Mouse (Mus musculus) lung, embryonic 14.5 days (tissue): Measurements from ENCODE around the gene Cercam. TPM values are rescaled to one million over a fixed set of nuclear protein-coding genes. Genes with fewer than 3 reads are reported as not detected.

ENCODE experiments used
- ATAC-seq: fragments of 200-750 bp; cut with Nextera tagmentation; 2 replicates; pipeline ENCODE4 v1.8.0; 2017; ENCODE audit warnings: mild to moderate bottlenecking, moderate TSS enrichment, moderate library complexity; ENCODE audit not compliant: insufficient read depth
- DNase-seq: peaks from one replicate; pipeline ENCODE4 v3.0.0-alpha.2; 2015
- H3K27ac ChIP-seq: fragments of 300-500 bp; sonication (generic); 2 replicates; pipeline ENCODE4 v1.5.1; 2014; ENCODE audit warnings: low read depth, mild to moderate bottlenecking, moderate library complexity
- H3K27me3 ChIP-seq: fragments of 300-500 bp; sonication (generic); 2 replicates; pipeline ENCODE4 v1.6.1; 2014; ENCODE audit warnings: low read length, control low read depth; ENCODE audit not compliant: insufficient read depth
- H3K36me3 ChIP-seq: fragments of 300-500 bp; sonication (generic); 2 replicates; pipeline ENCODE4 v1.6.1; 2014; ENCODE audit warnings: control low read depth; ENCODE audit not compliant: insufficient read depth
- H3K4me1 ChIP-seq: fragments of 300-500 bp; sonication (generic); 2 replicates; pipeline ENCODE4 v1.6.1; 2014; ENCODE audit warnings: antibody characterized with exemption, control low read depth; ENCODE audit not compliant: insufficient read depth
- H3K4me2 ChIP-seq: fragments of 300-500 bp; sonication (generic); 2 replicates; pipeline ENCODE4 v1.6.1; 2014; ENCODE audit warnings: mild to moderate bottlenecking
- H3K4me3 ChIP-seq: fragments of 300-500 bp; sonication (generic); 2 replicates; pipeline ENCODE4 v1.5.1; 2014; ENCODE audit warnings: low read depth, low read length
- H3K9ac ChIP-seq: fragments of 300-500 bp; sonication (generic); 2 replicates; pipeline ENCODE4 v1.6.1; 2014
- H3K9me3 ChIP-seq: fragments of 300-500 bp; sonication (generic); 2 replicates; pipeline ENCODE4 v1.6.1; 2016; ENCODE audit warnings: low read depth, low read length, control low read depth
- CTCF ChIP-seq: IDR thresholded peaks from 2 replicates; pipeline ENCODE4 v1.5.1; 2016; ENCODE audit warnings: antibody characterized with exemption, low read depth
- WGBS: fragments of 180-500 bp; shearing (Covaris S2); extraction: QIAGEN DNeasy Blood & Tissue Kit; methylation state at CpG from one replicate; pipeline ENCODE4 v1.1.7; 2014; 5-methylcytosine and 5-hydroxymethylcytosine counted together
- polyA plus RNA-seq: library from polyadenylated mRNA; unstranded; fragments of >200 nt; fragmentation: Nextera tagmentation; extraction: Ambion mirVana; gene quantifications from 2 replicates; pipeline ENCODE4 v1.2.1, GENCODE M21; 2014

Cercam gene
- polyA plus RNA-seq, 1 experiment from 2014 or later: 12.0 TPM

DNA sequence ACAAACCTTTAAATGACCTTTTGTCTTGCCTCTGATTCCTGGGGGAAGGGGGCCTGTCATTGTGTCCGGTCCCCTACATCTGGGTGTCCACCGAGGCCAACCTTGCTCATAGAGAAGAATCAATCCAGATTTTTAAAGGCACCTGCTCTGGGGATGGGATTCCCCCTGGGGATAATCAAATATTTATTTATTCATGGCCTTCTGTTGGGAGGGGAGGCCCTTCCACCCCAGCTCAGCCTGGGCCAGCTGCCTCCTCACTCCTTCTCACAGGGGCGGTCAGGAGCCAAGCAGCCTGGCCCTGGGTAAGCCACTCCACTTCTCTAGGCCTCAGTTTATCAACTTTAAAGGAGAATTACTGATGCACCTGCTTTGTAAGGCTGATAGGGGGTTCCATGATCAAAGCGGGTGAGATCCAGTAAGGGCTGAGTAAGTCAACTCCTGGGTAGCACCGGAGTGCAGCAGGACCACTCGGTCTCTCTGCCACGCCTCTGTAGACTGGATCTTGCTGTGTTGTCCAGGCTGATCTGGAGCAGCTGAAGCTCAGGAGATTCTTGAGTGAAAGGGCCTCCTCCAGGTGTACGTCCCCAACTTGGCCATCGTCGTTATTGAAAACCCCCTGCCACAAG is 13.3 kb upstream of the Cercam start:
- H3K27me3 ChIP-seq: 0 out of 2 replicates have a peak, but pooled peaks cover 4% of the 10 kb centered on the region
- no peak overlapping the region for H3K4me2 ChIP-seq
- no peak overlapping the region for H3K27ac ChIP-seq
- no peak overlapping the region for H3K9ac ChIP-seq
- ATAC-seq (no peak), DNase-seq (no peak)
- H3K9me3 ChIP-seq: no peaks in the 10 kb centered on the region
- no peak for TF ChIP-seq CTCF
- H3K4me3 ChIP-seq: no peak overlapping the region
- no peaks in the 10 kb centered on the region for H3K36me3 ChIP-seq
- no peaks in the 10 kb centered on the region for H3K4me1 ChIP-seq
- 69% methylated on average over 10 of the region's 10 CpGs for WGBS

DNA sequence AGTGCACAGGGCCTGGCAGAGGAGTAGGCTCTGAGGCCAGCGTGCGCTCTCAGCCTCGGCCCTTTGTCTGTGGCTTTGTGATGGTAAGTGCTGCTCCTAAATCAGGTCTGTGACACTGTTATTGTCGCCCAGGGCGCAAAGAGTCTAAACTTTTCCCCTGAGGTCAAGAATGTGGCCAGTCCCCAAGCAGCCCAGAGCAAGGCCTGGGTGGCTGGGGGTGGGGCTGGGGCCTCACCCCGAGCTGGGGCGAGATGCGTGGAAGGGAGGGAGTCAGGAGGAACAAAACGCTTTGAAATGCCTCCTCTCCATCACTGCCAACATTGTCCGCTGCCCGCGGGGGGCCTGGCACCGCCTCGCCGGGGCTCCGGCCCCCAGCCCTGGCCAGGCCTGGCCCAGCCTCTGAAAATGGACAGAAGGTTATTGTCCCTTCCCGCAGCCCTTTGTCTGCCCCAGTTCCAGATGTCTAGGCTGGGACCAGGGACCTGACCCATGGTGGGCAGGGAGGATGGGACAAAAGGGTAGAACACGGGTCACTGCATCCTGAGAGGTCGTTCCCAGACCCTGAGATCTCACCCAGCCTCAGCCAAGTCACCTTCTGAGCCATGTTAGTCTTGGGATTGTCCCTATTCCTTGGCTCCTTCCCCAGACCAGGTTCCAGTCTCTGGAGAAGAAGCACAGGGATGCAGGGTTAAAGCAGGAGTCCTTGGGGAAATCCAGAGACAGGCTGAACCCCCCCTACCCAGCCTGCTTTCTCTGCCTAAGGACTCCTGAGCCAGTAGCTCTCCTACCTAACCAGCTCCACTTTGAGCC is 12.3 kb upstream of the Cercam start:
- TF ChIP-seq CTCF: no peak
- H3K4me1 ChIP-seq: no peaks in the 10 kb centered on the region
- no peak for ATAC-seq
- no peaks in the 10 kb centered on the region for H3K36me3 ChIP-seq
- 0 out of 2 replicates have a peak, but pooled peaks cover 4% of the 10 kb centered on the region for H3K27me3 ChIP-seq
- H3K9ac ChIP-seq: no peak overlapping the region
- DNase-seq: no peak
- H3K27ac ChIP-seq: no peak overlapping the region
- H3K4me2 ChIP-seq: no peak overlapping the region
- no peak overlapping the region for H3K4me3 ChIP-seq
- WGBS: 24% methylated on average over 19 of the region's 19 CpGs
- H3K9me3 ChIP-seq: no peaks in the 10 kb centered on the region

DNA sequence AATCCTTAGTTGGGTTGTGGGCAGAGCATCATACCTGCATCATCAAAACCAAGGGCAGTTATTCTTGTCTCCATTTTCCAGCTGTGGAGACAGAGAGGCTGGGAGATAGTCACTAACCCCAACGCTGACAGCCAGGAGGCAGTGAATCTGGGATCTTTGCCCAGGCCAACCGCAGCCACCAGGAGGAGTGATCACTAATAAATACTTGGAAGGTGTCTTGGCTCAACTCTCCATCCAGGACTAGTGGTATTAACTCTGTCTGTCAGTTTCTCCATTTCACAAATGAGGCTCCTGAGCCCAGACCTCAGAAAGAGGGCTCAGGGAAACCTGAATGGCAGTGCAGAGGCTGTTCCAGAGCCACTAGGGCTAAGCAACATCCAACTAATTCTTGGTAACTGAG is 11.6 kb upstream of the Cercam start:
- H3K27ac ChIP-seq: no peak overlapping the region
- H3K4me3 ChIP-seq: no peak overlapping the region
- no peaks in the 10 kb centered on the region for H3K9me3 ChIP-seq
- no peak overlapping the region for H3K9ac ChIP-seq
- H3K4me2 ChIP-seq: no peak overlapping the region
- no peak for TF ChIP-seq CTCF
- ATAC-seq (no peak), DNase-seq (no peak)
- H3K4me1 ChIP-seq: no peaks in the 10 kb centered on the region
- H3K27me3 ChIP-seq: 0 out of 2 replicates have a peak, but pooled peaks cover 4% of the 10 kb centered on the region
- H3K36me3 ChIP-seq: no peaks in the 10 kb centered on the region
- WGBS: 33% methylated on average over 2 of the region's 2 CpGs

DNA sequence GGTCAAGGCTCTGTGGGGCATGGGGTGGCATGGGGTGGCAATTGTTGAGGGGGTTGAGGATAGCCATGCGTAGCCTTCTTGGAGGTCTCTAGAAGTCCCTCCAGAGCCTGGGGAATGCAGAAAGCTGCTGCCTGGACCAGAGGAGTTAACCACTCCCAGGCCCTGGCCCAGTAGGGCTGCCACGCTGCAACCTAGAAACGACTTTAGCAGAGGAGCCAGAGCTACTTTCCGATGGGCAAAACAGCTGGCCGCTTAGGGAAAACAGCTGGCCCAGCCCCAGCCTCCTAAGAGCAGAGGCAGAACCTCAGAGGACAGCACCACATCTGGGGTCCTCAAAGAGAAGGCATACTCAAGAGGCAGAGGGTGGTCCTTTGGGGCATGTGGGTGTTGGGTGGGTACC is 11.0 kb upstream of the Cercam start:
- WGBS: 70% methylated on average over 5 of the region's 5 CpGs
- Histone ChIP-seq H3K27me3 (0 out of 2 replicates have a peak, but pooled peaks cover 4% of the 10 kb centered on the region), H3K27ac (no peak overlapping the region), H3K4me1 (no peaks in the 10 kb centered on the region), H3K4me2 (no peak overlapping the region), H3K9ac (no peak overlapping the region), H3K36me3 (no peaks in the 10 kb centered on the region), H3K9me3 (no peaks in the 10 kb centered on the region), H3K4me3 (no peak overlapping the region)
- DNase-seq: no peak
- no peak for ATAC-seq
- TF ChIP-seq CTCF: no peak

DNA sequence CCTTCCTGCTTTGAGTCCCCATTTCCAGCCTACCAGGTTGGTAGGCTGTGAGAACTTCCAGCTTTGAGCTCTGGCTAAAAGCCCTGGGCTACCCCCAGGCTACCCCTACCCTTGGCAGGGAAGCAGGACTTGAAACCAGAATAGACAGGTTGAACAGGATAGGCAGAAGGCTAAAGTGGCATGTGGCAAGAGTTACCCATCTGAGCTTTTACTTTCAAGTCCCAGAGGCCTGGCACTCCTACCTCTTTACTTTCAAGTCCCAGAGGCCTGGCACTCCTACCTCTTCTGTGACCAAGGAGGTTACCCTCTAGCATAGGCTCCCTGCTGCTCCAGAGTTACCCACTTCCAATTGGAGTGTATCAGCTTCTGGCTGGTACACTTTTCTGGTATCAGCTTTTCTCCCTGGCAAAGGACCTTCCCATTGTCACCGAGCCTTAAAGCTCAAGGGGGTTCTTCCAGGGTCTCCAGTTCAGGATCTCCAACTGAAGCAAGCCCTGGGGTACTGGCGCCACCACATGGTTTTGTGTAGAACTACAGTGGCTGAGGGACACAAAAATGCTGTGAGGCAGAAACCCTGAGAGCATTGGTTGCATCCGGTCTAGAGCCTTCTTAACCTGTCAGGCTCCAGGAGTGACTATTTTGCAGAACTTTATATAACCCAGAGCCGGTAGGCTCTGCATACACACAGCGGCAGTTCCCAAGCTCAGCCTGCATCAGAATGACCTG is 10.1 kb upstream of the Cercam start:
- H3K4me1 ChIP-seq: no peaks in the 10 kb centered on the region
- peak; percentile 62 for DNase-seq
- no peaks in the 10 kb centered on the region for H3K9me3 ChIP-seq
- ATAC-seq: no peak; the same call in 1 of the 2 replicates
- peak; percentile 68 for TF ChIP-seq CTCF
- H3K9ac ChIP-seq: no peak overlapping the region
- H3K36me3 ChIP-seq: no peaks in the 10 kb centered on the region
- H3K27ac ChIP-seq: no peak overlapping the region
- no peak overlapping the region for H3K4me3 ChIP-seq
- 0 out of 2 replicates have a peak, but pooled peaks cover 4% of the 10 kb centered on the region for H3K27me3 ChIP-seq
- 11% methylated on average over 5 of the region's 5 CpGs for WGBS
- no peak overlapping the region for H3K4me2 ChIP-seq

GRCm38 (mm10) chr2:29865125-29865524 is 3.8 kb upstream of the Cercam start:
- 72% methylated on average over 4 of the region's 4 CpGs for WGBS
- TF ChIP-seq CTCF: no peak
- Histone ChIP-seq H3K9me3 (no peaks in the 10 kb centered on the region), H3K36me3 (no peaks in the 10 kb centered on the region), H3K4me2 (no peak overlapping the region), H3K4me1 (peaks cover 4% of the 10 kb centered on the region; the same call in 1 of the 2 replicates), H3K27ac (no peak overlapping the region), H3K4me3 (no peak overlapping the region), H3K9ac (no peak overlapping the region), H3K27me3 (no peaks in the 10 kb centered on the region)
- ATAC-seq (no peak), DNase-seq (no peak)
